Mouse (Mus musculus): ENCODE measurements around the gene Nfatc2ip.

DNA sequence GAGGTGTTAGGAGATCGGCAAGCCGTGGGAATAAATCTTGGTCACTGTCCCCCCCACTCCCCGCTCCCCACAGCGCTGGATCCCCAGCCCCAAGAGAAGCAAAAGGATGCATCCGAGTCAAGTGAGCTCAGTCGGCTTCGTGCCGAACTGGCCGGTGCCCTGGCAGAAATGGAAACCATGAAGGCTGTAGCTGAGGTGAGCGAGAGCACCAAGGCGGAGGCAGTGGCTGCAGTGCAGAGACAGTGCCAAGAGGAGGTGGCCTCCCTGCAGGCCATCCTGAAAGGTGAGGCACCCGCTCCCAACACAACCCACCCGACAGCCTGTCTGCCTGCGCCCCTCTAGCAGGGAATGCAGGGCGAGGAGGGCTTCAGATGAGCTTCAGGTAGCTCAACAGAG is 33.0 kb upstream of the Nfatc2ip start:
- TF ChIP-seq CTCF (IDR thresholded peaks at IDR 0.05; ENCODE audit: low read depth), result no peak
- TF ChIP-seq EP300 (IDR thresholded peaks at IDR 0.05; ENCODE audit: low read depth), result no peak

Measured in liver, embryonic 14.5 days (tissue).